Mouse (Mus musculus): ENCODE measurements at regions not wholly inside any gene's neighbourhood (a gene's known extent, or its start where the extent isn't known, plus 50 kb on each side); places are given as distances from the start of the nearest gene placed in this dataset.
"Not testable (repeated sequence)": the region's sequence is repeated elsewhere in the genome, so short reads cannot be mapped to it uniquely, and the experiment has no call there.

DNA sequence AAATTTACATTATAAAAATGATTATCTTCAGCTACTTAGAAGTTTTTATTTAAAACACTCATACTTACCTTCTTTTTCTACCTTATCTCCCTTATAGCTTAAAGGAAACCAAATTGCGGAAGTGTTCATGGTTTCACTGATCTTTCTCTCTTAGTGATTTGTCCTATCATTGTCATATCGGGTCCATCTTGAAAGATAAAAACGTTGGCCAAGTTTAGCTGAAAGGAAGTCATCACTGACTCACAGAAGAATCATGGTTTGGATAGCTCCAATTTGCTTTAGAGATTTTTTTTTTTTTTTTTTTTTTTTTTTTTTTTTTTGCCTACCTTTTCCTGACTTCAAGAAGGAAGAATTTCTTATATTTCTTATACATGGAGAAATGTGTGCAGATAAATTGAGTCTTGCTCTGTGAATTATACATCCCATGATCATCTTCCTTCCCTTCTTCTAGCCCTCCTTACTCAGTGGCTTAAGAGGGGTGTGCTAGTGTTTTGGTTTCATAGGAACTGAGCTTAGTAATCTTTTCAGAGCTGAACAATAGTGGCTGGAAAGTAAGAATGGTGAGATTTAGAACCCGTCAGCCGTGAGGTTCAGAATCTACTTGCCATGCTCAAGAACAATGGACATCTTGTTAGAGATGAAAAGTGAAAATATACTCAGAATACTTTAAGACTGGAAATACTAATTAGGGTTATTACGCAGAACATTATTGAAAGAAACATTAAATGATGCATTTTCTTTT is 76.6 kb downstream of the Gm13691 start:
- no peak for TF ChIP-seq POLR2A (IDR thresholded peaks at IDR 0.05; ENCODE audit: low read depth, low read length)
- no peak for TF ChIP-seq CTCF (IDR thresholded peaks at IDR 0.05; ENCODE audit: borderline replicate concordance, insufficient read depth, low read length)
- no peak overlapping the region for H3K27ac ChIP-seq (ENCODE audit: insufficient read depth, low read length)
- H3K4me1 ChIP-seq (ENCODE audit: control insufficient read depth, insufficient read depth, low read length), result no peaks in the 10 kb centered on the region
- no peak overlapping the region for H3K4me3 ChIP-seq (ENCODE audit: insufficient read depth, low read length)

DNA sequence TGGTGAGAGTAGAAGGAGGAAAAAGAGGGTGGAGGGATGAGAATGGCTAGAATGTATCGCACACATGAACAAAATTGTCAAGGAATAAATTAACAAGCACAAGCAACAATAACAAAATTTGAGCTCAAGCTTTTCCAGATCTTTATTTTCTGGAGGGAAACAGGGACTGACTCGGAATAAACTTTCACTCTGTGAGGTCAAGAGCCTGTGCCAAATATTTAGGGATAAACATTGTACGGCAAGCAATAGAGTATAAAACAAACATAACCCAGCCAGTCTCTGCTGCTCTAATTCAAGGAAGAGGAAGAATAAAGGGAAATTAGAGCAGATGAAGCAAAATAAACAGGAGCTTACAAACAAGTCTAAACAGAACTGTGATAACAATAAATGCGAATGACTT is 78.3 kb downstream of the Gm13691 start:
- Histone ChIP-seq H3K27ac (ENCODE audit: insufficient read depth, low read length) (no peak overlapping the region), H3K4me1 (ENCODE audit: control insufficient read depth, insufficient read depth, low read length) (no peaks in the 10 kb centered on the region), H3K4me3 (ENCODE audit: insufficient read depth, low read length) (no peak overlapping the region)
- TF ChIP-seq POLR2A (IDR thresholded peaks at IDR 0.05; ENCODE audit: low read depth, low read length), result no peak
- TF ChIP-seq CTCF (IDR thresholded peaks at IDR 0.05; ENCODE audit: borderline replicate concordance, insufficient read depth, low read length), result no peak

DNA sequence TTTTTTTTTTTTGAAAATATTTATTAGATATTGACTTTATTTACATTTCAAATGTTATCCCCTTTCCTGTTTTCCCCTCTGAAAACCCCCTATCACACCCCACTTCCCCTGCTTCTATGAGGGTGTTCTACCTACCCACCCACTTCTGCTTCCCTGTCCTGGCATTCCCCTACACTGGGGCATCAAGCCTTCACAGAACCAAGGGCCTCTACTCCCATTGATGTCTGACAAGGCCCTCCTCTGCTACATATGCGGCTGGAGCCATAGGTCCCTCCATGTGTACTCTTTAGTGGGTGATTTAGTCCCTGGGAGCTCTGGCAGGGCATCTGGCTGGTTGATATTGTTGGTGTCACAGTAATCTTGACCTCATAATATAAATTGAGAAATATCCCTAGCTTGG is 79.1 kb downstream of the Gm13691 start:
- not testable (repeated sequence) for H3K4me3 ChIP-seq (ENCODE audit: insufficient read depth, low read length); H3K27ac ChIP-seq (ENCODE audit: insufficient read depth, low read length); H3K4me1 ChIP-seq (ENCODE audit: control insufficient read depth, insufficient read depth, low read length)

DNA sequence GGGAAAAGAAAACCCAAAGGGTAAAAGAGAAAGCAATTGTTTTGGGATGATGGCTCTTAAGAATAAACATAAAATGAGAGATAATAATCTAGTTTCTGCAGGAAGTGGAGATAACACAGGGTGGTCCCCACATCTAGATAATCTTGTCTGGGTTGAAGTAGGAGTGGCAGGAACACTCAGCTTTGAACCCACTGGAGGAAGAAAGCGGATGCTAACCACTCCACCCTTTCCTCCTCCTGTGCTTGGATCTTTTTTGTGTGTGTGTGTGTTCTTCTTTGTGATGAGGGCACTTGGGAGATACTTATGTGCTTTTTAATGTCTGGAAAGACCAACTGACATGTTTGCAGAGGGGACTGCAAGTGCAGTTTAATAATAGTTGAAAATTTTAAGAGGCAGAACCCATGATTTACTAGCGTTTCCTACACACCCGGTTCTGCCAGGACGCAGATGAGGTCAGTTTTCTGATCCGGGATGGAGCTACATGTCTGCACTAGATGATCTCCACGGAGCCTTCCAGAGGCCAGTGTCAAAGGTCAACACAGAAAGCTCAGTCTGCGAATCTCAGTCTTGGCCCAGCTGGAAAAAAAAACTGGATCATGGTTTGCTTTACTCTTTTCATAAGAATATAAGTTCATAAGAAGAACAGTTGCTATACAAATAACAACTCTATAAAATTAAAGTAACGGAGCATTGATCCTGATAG is 82.7 kb downstream of the Gm13691 start:
- TF ChIP-seq CTCF (IDR thresholded peaks at IDR 0.05; ENCODE audit: borderline replicate concordance, insufficient read depth, low read length) (no peak), POLR2A (IDR thresholded peaks at IDR 0.05; ENCODE audit: low read depth, low read length) (no peak)
- H3K27ac ChIP-seq (ENCODE audit: insufficient read depth, low read length), result no peak overlapping the region
- no peak overlapping the region for H3K4me3 ChIP-seq (ENCODE audit: insufficient read depth, low read length)
- no peaks in the 10 kb centered on the region for H3K4me1 ChIP-seq (ENCODE audit: control insufficient read depth, insufficient read depth, low read length)

DNA sequence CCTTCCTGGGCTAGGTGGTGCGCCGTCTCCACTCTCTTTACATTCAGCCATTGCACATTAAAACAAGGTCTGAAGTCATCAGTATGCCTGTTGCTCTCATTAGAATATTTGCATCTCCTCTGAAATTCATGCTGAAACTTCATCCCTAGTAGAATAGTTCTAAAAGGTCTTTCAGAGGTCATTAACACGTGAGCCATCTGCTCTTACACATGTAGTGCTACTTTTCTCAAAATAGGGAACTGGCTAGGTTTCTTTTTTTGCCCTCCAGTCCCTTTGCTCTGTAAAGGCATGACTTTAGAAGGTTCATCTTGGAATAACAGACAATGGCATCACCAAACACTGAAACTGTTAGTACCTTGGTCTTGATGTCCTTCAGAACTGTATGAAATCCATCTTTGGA is 85.6 kb downstream of the Gm13691 start:
- H3K4me1 ChIP-seq (ENCODE audit: control insufficient read depth, insufficient read depth, low read length), result no peaks in the 10 kb centered on the region
- H3K4me3 ChIP-seq (ENCODE audit: insufficient read depth, low read length), result no peak overlapping the region
- no peak overlapping the region for H3K27ac ChIP-seq (ENCODE audit: insufficient read depth, low read length)
- TF ChIP-seq POLR2A (IDR thresholded peaks at IDR 0.05; ENCODE audit: low read depth, low read length) (no peak), CTCF (IDR thresholded peaks at IDR 0.05; ENCODE audit: borderline replicate concordance, insufficient read depth, low read length) (no peak)

DNA sequence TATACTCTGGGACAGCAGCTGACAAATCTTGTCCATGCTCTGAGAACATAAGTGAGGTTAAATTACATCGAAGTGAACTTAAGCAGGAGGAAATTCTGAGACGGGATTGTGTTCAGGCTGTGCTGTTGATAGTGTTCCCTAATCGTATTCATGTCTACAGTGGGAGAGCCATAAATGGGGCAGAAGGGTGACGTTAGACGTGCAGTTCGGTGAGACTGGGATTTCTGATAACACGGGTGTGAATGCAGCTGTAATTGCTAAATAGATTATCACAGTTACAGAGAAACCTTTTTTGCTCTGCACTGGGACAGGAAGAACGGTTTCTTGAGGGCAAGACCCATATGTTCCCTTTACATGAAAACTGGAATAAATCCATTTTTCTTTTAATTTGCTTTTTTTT is 88.9 kb downstream of the Gm13691 start:
- no peak for TF ChIP-seq POLR2A (IDR thresholded peaks at IDR 0.05; ENCODE audit: low read depth, low read length)
- TF ChIP-seq CTCF (IDR thresholded peaks at IDR 0.05; ENCODE audit: borderline replicate concordance, insufficient read depth, low read length), result no peak
- no peak overlapping the region for H3K27ac ChIP-seq (ENCODE audit: insufficient read depth, low read length)

DNA sequence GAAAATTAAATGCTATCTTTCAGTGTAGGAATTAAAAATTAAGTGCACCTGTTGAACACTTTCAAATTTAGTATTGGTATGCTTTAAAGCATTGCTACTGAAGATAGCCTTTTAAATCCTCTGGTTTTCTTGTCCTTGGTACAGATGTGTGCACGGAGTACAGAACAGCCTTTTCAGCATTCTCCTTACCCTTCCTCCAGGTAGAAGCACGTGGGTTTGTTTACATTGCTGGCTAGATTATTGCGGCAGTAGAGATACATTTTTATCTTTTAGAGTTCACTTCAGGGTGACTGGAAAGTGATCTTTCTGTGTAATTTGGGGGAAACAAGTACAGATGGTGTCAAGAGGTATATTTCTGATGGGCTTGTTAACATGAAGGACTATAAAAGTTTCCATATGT is 89.9 kb downstream of the Gm13691 start:
- no peaks in the 10 kb centered on the region for H3K4me1 ChIP-seq (ENCODE audit: control insufficient read depth, insufficient read depth, low read length)
- H3K27ac ChIP-seq (ENCODE audit: insufficient read depth, low read length), result no peak overlapping the region
- TF ChIP-seq POLR2A (IDR thresholded peaks at IDR 0.05; ENCODE audit: low read depth, low read length), result no peak
- no peak for TF ChIP-seq CTCF (IDR thresholded peaks at IDR 0.05; ENCODE audit: borderline replicate concordance, insufficient read depth, low read length)
- no peak overlapping the region for H3K4me3 ChIP-seq (ENCODE audit: insufficient read depth, low read length)

More for the DNA sequence above, 88.9 kb downstream of the Gm13691 start:
- Histone ChIP-seq H3K4me1 (ENCODE audit: control insufficient read depth, insufficient read depth, low read length) (no peaks in the 10 kb centered on the region), H3K4me3 (ENCODE audit: insufficient read depth, low read length) (no peak overlapping the region)

DNA sequence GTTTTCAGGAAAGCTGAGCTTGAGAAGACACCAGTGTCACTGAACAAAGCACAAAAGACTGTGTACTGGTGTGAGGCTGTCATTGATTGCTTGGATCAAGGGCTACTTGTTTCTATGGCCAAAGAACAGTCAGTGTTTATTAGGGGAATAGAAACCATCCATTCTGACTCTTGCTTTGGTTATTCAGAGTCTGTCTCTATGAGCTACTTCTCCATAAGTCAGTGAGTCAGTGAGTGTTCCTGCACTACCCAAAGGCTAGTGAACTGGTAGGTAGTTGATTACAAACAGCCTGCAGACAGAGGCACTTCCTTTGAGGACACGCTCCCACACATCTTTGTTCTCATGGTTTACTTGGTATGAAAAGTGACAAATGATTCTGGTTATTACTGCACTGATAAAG is 104.4 kb downstream of the Gm13691 start:
- H3K4me3 ChIP-seq (ENCODE audit: insufficient read depth, low read length), result no peak overlapping the region
- H3K4me1 ChIP-seq (ENCODE audit: control insufficient read depth, insufficient read depth, low read length), result no peaks in the 10 kb centered on the region
- no peak for TF ChIP-seq CTCF (IDR thresholded peaks at IDR 0.05; ENCODE audit: borderline replicate concordance, insufficient read depth, low read length)
- no peak for TF ChIP-seq POLR2A (IDR thresholded peaks at IDR 0.05; ENCODE audit: low read depth, low read length)
- no peak overlapping the region for H3K27ac ChIP-seq (ENCODE audit: insufficient read depth, low read length)

DNA sequence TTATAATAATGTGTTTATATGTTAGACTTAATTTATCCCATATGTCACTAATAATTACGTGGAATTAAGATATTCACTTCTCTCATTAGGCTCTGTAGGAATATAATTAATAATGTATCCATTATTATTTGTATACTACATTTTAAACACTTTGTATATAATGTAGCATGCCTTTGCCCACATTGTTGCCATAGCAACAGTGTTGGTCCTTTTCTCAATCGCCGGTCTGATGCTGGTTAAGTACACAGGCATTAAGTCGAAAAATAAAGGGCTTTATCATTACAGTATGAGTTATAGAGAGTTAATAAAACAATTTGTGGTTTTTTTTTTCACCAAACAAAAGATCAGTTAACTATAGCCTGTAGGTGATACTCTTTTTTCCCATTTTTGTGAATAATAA is 108.4 kb downstream of the Gm13691 start:
- no peak for TF ChIP-seq POLR2A (IDR thresholded peaks at IDR 0.05; ENCODE audit: low read depth, low read length)
- no peak for TF ChIP-seq CTCF (IDR thresholded peaks at IDR 0.05; ENCODE audit: borderline replicate concordance, insufficient read depth, low read length)

DNA sequence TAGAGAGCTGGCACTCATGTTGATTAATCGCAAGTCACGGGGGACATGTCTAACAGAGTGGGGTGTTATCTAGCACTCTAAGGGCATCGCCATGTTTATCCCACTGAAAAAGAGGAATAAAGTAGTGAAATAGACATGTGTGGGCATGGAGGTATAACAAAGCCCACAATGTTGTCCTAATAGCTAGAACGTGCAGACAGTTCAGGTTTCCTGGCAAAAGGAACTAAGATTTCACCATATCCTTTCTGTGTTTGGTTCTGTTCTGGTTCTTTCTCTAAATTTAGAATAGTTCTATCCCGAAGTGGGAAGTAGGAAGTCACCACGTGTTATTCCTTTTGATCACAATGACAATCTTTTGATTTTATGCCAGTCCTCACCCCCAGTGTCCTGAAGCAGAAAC is 123.2 kb downstream of the Gm13691 start:
- no peaks in the 10 kb centered on the region for H3K4me1 ChIP-seq (ENCODE audit: control insufficient read depth, insufficient read depth, low read length)
- no peak overlapping the region for H3K27ac ChIP-seq (ENCODE audit: insufficient read depth, low read length)
- TF ChIP-seq POLR2A (IDR thresholded peaks at IDR 0.05; ENCODE audit: low read depth, low read length) (no peak), CTCF (IDR thresholded peaks at IDR 0.05; ENCODE audit: borderline replicate concordance, insufficient read depth, low read length) (no peak)
- no peak overlapping the region for H3K4me3 ChIP-seq (ENCODE audit: insufficient read depth, low read length)

More for the DNA sequence above, 108.4 kb downstream of the Gm13691 start:
- Histone ChIP-seq H3K4me1 (ENCODE audit: control insufficient read depth, insufficient read depth, low read length) (no peaks in the 10 kb centered on the region), H3K4me3 (ENCODE audit: insufficient read depth, low read length) (no peak overlapping the region), H3K27ac (ENCODE audit: insufficient read depth, low read length) (no peak overlapping the region)
